Mouse (Mus musculus): Measurements from ENCODE around the gene Mpnd.

The Mpnd gene

DNA sequence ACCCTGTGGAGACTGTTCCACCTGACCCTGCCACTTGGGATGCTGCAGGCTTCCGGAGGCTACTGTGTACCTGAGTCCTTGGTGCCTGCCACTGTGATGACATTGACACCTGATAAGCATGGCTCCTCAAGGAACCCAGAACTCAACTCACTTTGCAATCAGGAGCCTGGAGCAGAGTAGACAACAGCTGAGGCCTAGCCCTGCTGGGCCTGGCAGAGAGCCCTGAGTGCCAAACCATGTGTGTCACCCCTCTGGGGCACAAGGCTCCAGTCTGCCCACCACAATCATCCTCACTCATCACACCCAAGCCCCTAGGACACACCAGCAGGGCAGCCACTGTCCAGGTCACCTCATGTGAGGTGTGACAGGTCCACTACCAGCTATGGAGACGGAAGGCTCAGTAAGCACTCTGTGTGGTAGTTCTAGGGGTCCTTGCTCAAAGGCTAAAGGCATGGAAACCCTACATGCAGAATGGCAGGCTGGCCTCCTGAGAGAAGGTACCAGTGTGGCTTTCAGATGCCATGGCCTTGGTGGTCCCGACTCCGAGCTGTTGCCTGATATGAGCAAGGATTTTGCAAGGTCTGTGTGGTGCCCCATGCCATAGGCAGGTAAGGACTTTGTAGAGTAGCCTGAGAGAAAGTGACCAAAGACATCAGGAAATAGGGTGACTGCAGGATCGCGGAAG is 15.0 kb downstream of the Mpnd start:
- no peak for DNase-seq

DNA sequence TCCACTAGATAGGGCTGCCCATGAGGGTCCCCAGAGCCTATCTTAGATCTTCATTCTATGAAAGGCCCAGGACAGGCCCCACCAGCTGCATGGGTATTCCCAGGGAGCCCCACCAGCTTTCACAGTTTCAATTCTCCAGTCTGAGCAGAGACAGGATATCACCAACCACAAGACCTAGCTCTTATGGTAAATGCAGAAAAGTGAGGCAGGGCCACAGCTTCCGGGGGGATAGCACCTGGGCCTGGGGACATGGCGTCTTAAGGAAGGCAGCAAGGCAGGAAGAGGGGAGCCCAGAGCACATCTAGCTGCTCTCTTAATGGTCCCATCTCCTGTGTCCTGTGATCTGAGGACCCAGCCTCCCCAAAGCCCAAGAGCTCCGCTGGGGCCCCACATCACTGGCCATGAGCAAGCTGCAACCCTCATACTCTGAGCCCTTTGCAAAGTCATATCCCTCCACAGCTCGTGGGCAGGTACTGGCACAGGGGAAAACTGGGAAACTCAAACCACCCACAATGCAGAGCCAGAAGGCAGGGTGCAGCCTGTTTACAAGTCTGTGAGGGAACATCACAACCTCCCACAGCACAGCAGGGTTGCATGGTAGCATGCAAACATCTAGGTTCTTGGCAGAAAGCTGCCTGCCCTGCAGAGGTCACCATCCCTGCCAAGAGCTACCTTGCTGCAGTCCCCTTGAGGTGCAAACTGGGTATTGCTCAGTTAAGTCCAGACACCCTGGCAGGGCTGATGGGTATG is 15.8 kb downstream of the Mpnd start:
- DNase-seq = no peak

DNA sequence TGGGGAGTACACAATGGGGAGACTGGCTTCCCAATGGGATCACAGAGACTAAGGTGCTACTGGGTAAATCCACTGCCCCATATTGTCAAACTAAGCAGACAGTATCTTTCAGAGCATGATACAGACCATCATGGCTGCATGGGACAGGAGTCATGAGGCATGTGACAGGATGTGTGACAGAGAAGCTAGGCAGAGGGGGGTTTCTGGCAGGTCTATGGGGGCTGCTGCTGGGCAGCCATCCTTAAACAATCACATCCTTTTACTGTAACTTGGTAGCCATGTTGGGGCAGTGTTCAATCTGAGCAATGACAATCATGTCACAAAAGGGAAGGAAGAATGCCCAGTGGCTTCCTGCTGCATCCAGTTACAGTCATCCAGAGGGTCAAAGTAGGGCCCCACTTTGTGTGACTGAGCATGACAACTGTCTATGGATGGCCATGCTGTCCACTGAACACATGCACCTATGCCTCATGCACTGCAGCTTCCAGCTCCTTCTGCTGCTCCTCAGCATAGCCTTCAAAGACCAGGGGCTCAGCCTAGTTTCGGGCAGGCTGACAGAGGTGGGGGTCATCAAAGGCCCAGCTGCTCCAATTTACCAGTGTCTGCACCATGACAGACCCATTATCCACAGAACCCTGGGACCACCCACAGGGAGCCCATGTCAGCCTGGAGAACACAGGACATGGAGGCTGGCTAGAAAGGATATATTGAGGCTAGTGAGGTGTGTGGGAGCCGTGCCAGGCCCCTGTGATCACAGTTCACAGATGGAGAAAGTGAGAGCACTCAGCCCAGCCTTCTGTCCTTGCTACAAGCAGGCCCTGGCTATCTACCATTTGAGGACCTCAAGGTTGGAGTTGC is 16.8 kb downstream of the Mpnd start:
- no peak for DNase-seq

DNA sequence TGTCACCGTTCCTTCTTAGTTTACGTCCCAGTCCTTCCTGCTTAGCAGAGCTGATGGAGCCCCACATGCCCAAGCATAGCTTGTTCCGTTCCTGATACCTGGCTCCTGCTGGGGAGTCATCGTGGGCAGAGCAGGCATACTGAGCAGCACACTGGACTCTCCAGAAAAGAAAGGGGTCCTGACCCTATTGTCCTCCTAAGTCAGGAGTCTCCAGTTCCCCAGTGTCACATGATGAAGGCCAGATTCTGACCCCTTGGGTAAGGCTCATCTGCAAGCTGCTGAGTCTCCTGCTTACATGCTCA is 17.4 kb downstream of the Mpnd start:
- DNase-seq = no peak

DNA sequence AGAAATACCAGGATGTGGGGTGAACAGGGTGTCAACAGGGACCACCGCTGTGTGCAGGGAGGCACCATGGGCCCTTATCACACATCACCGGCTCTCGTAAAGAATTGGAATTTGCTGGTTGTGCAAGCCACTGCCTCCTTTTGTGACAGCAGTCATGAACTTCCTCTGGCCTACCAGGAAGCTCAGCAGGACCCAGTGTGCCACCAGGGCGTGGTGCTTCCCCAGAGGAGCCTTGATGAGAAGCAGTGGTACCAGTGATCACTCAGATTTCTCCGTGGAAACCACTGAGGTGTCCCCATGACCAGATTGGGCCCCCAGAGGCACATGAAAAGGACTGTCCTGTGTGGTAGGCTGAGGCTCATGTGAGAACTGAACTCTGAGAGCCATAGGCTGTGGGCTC is 17.9 kb downstream of the Mpnd start:
- no peak for DNase-seq

DNA sequence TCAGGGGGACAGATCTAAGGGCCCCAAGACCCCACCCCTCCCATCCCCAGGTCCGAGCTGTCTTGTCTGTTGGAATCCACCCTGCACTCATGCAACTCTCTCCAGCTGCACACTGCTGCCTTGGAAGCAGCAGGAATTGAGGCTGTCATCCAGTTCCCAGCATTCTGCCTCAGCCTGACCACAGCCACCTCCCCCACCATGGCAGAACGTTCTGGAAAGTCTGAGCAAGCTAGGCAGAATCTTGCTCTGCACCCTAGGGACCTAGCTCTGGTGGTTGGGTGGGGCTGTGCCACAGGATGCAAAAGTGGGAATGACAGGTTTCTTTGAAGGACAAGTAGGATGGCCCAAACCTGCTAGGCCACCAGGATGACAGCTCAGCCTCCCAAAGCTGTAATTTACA is 19.0 kb downstream of the Mpnd start:
- DNase-seq = peak; percentile 11

DNA sequence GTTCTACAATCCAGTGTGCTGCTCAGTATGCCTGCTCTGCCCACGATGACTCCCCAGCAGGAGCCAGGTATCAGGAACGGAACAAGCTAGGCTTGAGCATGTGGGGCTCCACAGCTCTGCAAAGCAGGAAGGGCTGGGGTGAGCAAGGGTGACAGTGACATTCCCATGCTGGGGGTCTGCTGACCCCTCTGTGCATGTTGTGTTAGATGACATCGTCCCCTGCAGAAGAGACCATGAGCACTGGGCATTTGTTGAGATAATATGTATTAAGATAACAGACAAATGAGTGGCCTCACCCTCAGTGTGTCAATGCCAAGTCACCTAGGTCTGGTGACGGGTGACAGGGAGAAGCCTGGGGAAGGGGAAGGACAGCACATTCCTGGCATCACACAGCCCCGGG is 19.4 kb downstream of the Mpnd start:
- peak; percentile 5 for DNase-seq

DNA sequence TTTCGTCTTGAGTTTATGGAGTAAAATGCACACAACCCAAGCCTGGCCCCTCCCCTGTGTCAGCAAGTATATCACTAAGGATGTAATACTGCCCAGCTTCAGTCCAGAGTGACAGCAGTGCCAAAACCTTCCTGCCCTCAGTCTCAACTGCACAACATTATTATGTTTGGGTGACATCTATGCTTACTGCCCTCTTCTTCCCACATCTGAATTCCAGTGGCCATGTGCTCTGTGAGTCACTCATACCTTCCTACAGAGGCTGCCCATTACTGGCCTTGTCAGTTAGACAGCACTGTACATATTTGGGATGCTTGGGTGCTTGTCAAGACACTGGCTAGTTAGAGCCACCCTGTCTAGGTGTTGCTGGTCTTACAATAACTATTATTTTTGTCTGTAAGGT is 20.8 kb downstream of the Mpnd start:
- no peak for DNase-seq

DNA sequence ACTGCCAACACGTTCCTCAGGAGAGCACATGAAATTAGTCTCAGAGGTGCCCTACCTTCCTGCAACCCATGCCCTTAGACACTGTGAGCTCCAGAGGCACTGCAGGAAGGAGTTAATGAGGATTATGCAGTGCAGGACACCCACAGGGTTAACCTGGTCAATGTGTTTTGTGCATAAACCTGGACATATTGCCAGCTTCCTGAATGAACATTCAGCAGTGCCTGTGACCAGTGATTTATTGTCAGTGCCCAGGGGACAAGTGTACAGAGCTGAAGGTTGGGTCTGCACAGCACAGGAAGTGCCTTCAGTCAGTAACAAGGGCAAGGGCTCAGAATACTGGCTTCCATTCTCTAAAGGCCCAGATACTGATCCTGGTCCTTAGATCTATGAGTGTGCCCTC is 21.4 kb downstream of the Mpnd start:
- DNase-seq = no peak

DNA sequence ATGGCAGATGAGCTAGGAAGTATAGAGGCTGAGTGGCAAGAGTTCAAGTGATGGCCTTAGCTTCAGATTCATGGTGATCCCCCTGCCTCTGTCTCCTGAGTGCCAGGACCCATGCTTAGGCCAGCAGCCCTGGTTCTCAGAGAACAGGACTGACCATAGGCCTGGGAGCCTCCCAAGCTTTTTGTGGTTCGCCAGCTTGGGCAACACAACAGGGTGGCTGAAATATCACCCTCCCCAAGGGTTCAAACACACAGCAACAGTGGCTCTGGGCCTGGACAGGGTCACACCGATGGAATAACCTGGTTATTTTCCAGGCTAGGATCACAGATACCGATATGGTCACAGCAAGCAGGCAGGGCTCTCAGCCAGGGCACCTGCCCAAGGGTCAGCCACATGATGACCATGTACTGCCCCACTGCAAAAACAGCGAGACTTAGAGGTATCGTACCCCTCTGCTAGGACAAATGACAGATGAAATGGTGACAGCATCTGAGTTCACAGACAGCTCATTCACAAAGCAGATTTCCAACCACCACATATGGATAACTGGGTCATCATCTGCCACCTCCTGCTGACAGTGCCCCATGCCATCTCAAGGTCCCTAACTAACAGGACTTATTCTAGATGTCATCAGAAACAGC is 22.4 kb downstream of the Mpnd start:
- DNase-seq = no peak

DNA sequence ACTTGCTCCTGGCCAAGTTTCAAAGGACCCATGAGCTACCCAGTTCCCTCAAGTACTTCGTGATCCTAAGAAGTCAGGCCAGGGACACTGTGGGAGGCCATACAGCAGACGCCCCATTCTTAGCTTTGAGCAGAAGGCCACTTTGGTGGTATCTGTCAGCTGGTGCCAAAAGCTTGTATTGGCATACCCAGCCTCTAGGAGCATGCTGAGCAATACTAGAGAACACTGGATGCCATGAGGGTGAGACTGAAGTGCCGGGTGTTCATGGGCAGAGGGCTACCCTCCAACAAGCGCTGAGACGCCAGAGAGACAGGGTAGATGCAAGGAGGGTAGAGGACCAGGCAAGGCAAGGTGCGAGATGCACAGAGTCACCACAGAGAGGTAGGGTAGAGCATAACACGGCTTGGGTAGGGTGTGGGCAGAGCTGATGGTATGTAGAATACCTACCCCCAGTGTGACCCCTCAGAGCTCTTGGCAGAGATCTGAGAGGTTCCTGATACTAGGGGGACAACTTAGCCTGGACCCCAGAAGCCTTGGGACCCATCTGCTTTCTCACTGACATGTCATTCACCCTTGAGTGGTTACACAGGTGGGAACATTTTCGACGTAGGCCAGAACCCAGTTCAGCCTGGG is 24.8 kb downstream of the Mpnd start:
- DNase-seq = no peak

DNA sequence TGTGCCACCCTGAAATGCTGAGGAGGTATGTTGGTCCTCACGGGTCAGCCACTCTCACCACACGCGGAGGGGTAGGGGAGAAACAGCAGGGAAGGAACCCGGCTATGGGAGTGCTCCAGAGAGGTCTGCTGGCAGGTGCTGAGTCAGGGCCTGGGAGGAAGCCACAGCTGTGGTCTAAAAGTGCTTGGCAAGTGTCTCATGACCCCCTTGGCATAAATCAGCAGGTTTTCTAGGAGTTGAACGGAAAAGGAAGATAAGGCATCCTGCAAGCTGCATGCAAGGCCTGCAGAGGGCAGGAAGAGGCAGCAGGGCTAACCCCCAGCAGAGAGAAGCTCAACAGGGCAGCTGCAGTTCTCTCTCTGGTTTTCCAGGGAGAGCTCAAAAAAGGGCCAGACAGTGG is 25.4 kb downstream of the Mpnd start:
- DNase-seq = peak; percentile 79

DNA sequence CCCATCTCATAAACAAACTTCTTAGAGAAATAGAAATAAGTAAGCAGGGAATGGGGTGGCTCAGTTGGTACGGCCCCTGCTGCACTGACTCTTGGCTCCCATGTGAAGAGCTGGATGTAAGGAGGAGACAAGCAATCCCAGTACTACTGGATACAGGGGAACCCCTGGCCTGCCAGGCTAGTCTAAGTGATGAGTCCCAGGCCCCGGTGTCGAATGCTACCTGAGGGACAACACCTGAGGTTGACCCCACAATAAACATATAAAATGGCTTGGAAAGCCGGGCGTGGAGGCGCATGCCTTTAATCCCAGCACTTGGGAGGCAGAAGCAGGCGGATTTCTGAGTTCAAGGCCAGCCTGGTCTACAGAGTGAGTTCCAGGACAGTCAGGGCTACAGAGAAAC is 25.9 kb downstream of the Mpnd start:
- no peak for DNase-seq

DNA sequence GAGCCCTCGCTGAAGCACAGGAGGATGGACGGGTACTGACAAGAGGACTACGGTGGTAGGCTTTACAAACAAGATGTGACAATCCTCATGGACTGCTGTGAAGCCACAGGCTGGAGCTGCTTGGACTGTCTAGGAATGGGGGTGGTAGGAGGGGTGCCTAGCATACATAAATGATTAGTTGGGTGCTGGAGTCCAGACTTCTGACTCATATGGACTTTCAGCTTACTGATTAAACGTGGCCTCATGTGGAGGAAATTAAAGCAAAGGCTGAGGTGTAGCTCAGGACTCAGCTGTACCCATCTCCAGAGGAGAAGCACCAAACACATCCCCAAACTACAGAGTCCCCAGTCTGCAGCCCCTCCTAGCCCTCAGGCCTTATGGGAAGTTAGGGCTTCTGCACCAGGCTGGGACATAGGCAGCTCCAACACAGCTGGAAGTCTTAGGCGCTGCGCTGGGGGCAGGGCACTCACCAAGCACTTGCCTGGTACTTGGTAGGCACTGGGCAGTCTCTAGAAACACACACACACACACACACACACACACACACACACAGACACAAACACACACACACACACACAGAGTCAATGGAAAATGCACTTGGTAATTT is 26.7 kb downstream of the Mpnd start:
- no peak for DNase-seq

DNA sequence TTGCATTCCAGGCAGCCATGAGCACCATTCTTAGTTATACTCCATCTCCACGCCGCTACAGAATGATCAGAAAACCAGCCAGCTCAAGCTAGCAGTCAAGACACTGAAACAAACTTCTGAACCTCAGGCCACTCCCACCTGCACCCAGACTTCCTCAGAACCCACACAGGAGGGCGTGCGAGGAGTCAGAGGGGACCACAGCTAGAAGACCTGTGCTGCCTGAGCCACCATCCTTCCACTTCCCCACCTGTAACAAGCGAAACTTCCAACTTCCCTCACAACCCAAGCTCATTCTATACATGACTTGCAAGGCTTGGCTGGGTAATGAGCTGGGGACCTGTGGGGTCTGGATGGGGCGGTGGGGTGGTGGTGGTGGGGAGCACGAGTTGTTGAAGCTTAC is 27.3 kb downstream of the Mpnd start:
- DNase-seq = no peak

DNA sequence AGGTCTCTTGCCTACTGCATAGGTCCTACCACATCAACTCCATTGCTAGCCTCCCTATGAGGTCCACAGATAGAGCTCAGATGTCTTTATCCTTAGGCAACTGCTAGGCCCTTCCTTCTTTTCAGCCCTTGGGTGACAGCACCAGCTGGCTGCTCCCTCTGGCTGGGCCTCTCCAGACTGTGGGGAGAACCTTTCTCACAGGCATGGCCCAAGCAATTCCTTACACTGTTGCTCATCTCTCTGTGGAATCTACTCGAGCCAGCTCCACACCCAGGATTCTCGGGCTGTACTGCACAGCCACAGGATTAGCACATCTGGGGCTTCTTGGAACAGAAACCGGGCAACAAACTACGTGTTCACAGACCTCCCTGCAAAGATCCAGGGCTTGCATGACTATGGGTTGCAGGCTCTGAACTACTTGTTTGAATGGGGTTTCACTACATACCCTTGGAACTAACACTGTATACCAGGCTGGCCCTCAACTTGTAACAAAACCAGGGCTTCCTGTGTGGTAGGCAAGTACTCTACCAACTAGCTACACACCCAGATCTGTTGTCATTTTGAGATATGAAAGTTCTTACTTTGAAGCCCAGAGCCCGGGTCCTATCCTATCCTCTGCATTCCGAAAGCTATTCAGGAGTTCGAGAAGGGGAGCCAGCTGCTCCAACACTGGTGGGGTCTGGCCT is 28.7 kb downstream of the Mpnd start:
- no peak for DNase-seq

DNA sequence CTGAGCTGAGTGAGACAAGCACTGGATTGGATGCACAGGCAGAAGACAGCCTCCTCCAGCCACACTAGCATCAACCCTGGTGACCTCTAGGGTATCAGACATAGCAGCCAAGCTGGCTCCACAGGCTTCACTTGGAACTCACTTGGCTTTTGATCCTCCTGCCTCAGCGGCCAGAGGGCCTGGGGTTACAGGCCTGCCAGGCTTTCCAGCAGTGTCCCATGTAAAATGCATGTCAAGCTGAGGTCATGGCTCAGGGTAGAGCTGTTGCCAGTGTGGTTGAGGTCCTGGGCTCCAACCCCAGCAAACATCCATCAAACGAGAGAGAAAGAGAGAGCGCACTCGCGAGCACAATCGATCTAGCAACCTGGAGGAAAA is 29.2 kb downstream of the Mpnd start:
- no peak for DNase-seq

DNA sequence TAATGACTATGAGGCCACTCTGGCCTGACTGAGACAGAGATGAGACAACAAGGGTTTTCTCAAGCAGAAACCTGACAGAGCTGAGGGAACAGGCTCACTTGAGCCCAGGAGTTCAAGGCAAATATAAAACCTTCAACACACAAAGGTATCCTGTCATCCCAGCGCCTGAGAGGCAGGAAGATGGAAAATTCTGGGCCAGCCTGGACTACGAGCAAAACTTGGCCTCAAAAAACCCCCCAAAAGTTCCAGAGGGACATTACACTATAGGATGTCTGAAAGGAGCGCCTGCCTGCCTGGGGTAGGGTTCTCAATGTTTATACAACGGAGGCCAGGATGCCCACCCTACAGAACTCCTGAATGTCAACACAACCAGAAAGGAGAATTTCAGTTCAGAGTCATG is 29.7 kb downstream of the Mpnd start:
- no peak for DNase-seq

DNA sequence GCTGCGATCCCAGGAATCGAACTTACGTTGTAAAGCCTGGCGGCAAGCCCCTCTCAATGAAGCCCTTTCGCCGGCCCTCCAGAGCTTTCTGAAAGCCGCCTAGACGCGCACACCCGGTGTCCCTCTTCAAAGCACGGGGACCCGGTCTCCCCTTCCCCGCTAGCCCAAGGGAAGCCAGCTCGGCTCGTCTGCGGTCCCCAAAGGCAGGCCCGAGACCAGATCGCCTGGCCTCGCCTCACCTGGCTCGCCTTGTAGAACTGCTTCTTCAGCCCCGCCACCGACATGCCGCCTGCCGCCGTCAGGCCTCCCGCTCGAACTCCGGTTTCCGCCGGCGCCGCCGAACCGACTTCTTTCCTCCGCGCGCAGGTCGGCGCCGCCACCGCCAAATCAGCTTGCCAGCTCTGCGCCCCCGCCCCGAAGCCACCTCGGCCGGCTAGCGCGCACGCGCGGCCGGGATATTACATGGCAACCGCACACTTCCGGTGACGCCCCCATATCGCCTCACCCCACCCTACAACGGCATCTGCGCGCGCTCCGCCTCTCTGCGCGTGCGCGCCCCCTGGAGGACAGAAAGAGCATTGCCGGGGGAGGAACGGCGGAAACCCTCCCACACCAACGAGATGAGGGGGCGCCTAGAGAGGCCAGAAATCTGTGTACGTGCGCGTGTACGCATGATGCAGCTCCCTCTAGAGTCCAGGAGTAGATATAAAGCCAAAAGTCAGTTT is 30.8 kb downstream of the Mpnd start, which contains the start of gene Sh3gl1:
Sh3gl1 (minus strand) TSS at position 460 of the 725 bp plus-strand sequence.
- DNase-seq = peak; percentile 99

DNA sequence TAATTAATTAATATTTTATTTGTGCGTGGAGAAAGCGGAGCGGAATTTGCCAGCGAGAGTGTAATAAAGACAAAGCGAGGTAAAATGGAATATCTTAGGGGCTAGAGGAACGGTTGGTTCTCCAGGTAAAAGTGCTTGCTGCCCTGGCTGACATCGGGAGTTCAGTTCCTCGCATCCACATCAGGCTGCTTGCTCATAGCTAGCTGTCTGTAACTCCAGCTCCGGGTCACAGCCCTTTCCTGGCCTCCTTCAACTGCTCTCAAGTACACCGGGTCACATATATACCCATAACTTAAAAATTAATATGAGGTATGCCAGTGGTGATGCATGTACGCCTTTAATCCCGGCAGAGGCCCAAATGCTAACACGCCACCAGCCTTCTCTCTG is 31.4 kb downstream of the Mpnd start:
- no peak for DNase-seq

DNA sequence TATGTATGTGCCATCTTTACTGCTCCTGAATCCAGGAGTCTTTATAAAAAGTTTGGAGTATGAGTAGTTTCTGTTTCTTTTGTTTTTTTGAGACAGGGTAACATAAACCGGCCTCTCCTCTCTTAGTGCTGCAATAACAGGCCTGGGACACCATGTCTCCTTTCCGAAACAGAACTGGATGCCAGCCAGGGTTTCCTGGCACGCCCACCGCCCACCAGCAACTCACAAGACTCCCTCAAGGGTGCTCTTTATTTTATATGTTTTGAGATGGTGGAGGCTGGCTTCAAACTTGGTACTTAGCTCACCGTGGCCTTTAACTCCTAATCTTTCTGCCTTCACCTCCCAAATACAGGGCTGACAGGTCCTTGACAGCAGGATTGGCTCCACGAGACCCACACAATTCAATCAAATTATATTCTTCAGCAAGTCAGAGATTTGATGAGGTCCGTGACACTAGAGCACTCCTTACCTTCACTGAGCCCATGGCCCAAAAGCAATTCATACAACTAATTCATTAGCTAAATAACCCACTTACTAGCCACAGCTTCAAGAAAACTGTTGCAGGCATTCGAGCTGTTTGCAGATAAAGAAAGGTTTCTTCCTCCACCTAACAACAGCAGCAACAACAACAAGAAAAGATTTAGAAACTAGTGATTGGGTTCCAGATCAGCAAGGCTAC is 33.2 kb downstream of the Mpnd start:
- DNase-seq = no peak
